Mouse (Mus musculus): ENCODE data around the gene Hbs1l.

Gene Hbs1l

GRCm38 (mm10) chr10:21359086-21359485 is 63.3 kb downstream of the Hbs1l start:
- DNase-seq (ENCODE audit: low spot score in 2 of 2): no peak

- DNase-seq (ENCODE audit: low spot score in 2 of 2): no peak
Measured at GRCm38 (mm10) chr10:21361871-21362270, 66.1 kb downstream of the Hbs1l start.

GRCm38 (mm10) chr10:21363297-21363696 is 67.5 kb downstream of the Hbs1l start:
- DNase-seq (ENCODE audit: low spot score in 2 of 2): no peak

- DNase-seq (ENCODE audit: low spot score in 2 of 2): no peak
Measured at GRCm38 (mm10) chr10:21364946-21365345, 69.2 kb downstream of the Hbs1l start.

- DNase-seq (ENCODE audit: low spot score in 2 of 2): no peak
Measured at GRCm38 (mm10) chr10:21365897-21366296, 70.1 kb downstream of the Hbs1l start.

DNA sequence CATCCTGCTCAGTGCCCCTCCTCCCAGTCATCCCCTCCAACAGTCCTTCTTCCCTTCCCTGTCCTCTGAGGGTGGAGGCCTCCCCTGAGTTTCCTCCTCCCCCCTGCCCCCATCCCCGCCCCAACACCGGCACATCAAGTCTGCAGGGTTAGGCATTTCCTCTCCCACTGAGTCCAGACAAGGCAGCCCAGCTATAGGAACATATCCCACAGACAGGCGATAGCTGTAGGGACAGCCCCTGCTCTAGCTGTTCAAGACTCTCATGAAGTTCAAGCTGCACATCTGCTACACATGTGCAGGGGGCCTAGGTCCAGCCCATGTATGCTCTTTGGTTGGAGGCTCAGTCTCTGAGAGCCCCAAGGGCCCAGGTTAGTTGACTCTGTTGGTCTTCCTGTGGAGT is 70.7 kb downstream of the Hbs1l start:
- DNase-seq (ENCODE audit: low spot score in 2 of 2): no peak

GRCm38 (mm10) chr10:21367481-21367880 is 71.7 kb downstream of the Hbs1l start:
- DNase-seq (ENCODE audit: low spot score in 2 of 2): no peak

DNA sequence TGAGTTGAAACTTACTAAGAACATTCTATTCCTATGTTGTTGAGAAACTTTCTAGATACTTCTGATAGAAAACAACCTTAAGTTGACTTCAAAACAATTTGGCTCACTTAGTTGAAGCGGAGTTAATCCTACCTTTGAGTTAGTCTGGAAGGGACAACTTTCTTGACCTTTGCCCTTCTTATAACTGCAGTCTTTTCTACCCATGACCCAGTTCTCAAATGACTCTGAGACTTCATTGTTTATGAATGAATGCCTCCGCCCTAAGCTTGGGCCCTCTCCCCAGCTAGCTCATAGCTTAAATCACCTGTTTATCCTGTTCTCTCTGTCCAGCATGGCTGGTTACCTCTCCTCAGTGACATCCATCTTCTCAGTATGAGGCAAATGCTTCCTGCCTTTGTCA is 73.8 kb downstream of the Hbs1l start:
- no peak for DNase-seq (ENCODE audit: low spot score in 2 of 2)

DNA sequence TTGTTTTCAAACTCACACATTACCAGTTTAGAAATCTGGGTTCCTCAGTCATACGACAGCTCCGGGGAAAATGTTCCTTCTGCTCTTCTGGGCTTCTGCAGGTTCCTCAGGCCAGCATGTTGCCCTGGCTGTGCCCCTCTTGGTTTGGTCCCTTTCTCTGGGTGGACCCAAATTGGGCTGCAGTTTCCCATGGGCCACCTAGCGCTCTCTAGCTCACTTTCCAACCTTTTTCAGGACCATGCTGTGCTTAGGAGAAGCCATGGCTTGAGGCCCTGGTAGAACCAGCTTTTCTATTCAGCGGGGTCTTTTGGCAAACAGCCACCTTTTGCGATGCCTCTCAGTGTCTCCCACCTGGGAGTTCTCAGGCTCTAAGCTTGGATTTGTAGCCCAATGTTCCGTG is 76.5 kb downstream of the Hbs1l start:
- DNase-seq (ENCODE audit: low spot score in 2 of 2): no peak

- DNase-seq (ENCODE audit: low spot score in 2 of 2): no peak
Measured at GRCm38 (mm10) chr10:21376682-21377473, 81.1 kb downstream of the Hbs1l start, which contains the start of gene Aldh8a1. Gene Aldh8a1, plus strand, starts transcription at chr10:21377291.

GRCm38 (mm10) chr10:21378196-21378944 is 82.6 kb downstream of the Hbs1l start:
- DNase-seq (ENCODE audit: low spot score in 2 of 2): no peak

DNA sequence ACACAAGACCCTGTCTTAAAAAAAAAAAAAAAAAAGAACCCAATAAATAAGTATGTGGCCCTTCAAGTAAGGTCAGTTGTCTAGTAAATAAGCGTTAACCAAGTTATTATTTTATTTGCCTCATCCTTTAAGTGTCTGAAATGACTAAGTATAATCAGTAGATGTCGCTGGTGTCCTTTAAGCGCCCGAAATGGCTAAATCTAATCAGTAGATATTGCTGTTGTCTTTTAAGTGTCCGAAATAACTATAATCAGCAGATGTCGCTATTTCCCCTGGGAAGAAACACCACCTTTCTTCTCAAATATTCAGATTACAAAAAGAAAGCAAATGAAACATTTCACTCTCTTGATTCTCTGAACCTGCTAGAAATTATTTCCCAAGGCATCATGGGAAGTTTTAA is 87.1 kb downstream of the Hbs1l start:
- DNase-seq (ENCODE audit: low spot score in 2 of 2): peak; percentile 4 to 33

DNA sequence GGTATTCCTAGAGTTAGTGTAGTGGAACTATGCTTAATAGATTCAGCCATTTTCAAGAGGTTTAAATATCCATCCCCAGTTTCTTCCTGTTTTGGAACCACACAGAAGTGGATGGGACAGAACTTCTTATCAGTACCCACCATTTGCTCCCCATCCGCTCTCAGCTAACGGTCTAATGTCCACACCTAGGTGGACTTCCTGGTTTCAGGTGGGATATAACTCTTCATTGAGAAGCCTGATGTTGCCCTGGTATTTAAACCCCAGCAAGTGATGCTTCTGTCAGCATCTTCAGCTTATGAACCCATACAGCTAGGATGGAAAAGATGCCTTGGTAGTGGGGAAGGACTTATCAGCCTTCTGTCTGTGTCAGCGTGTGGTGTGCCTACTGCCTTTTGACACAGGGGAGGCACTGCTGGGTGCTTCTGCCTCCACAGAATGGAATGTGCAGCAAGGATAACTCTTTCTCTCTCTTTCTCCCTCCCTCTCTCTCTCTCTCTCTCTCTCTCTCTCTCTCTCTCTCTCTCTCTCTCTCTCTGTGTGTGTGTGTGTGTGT is 89.4 kb downstream of the Hbs1l start:
- DNase-seq (ENCODE audit: low spot score in 2 of 2): no peak

DNA sequence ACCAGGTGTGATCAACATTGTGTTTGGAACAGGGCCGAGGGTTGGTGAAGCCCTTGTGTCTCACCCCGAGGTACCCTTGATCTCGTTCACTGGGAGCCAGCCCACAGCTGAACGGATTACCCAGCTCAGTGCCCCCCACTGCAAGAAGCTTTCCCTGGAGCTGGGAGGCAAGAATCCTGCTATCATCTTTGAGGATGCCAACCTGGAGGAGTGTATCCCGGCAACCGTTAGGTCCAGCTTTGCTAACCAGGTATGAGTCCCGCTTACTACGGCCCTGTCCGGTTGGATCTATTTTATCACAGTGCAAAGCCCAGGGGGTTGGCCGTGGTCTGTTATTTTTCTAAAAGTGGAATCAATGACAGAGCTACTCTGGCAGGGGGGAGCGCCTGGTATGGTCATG is 93.3 kb downstream of the Hbs1l start:
- no peak for DNase-seq (ENCODE audit: low spot score in 2 of 2)

DNA sequence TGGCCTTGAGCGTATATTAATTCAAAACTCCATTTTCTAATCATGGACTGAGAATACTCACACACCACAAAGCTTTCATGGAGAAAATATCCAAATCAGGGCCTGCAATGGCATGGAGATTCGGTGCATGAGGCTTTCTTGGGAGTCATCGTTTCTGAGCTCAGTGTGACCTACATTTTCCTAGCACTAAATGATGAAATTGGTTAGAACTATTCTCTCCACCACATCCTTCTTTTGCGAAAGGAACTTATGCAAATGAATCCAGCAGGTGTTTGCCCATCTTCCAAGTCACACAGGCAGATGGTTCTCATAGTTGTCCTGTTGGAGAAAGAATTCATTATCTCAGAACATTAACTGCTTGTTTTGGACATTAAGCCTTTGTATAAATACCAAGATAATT is 94.7 kb downstream of the Hbs1l start:
- DNase-seq (ENCODE audit: low spot score in 2 of 2): no peak

- no peak for DNase-seq (ENCODE audit: low spot score in 2 of 2)
Measured at GRCm38 (mm10) chr10:21391286-21391685, 95.5 kb downstream of the Hbs1l start.

DNA sequence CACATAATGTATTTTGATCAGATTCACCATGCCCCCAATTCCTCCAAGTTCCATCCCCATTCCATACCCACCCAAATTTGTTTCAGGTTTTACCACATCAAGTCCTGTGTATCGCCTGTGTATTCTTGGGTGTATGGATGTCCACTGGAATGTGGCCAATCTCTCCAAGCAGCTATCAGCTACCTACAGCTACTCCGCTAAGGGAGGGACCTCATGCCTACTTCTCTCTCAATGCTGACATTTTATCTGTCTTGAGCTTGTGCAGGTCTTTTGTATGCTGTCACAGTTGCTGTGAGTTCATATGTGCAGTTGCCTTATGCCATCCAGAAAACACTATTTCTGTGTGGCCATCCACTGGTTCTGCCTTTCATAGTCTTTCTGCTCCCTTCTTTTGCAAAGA is 97.6 kb downstream of the Hbs1l start:
- DNase-seq (ENCODE audit: low spot score in 2 of 2): no peak

DNA sequence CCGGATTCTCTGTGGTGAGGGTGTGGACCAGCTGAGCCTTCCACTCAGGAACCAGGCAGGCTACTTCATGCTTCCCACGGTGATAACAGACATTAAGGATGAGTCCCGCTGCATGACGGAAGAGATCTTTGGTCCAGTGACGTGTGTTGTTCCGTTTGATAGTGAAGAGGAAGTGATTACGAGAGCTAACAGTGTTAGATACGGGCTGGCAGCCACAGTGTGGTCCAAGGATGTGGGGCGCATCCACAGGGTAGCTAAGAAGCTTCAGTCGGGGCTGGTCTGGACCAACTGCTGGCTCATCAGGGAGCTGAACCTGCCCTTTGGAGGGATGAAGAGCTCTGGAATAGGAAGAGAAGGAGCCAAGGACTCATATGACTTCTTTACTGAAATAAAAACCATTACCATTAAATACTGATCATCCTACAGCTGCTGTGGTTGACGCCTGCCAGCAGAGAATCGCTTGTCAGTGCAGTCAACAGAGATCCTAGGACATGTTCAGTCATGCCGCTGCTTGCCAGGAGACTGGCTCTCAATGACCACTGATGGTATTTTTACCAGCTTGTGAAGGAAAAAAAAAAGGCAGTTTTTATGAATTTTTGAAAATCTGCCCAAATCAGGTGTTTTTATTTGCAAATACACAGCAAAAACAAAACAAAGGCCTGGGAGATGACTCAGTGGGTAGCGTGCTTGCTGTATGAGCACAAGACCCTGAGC is 99.8 kb downstream of the Hbs1l start:
- DNase-seq (ENCODE audit: low spot score in 2 of 2): no peak

DNA sequence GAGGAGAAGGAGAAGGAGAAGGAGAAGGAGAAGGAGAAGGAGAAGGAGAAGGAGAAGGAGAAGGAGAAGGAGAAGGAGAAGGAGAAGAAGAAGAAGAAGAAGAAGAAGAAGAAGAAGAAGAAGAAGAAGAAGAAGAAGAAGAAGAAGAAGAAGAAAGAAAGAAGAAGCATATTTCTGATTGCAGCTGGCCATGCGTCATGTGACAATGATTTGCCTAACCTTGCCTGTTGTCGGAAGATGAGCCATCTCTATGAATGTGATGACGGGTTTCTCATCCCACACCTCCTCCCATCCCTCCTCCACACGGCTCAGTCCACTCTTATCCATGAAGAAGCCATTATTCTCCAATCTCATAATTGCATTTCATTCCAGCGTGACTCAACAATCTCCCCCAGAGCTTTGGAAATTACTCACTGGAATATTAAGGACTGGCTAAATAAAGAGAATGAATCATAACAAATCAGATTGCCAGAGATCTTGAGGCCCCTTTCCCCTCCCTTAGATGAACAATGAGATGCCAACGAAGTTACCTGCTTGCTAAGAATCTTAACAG is 103.2 kb downstream of the Hbs1l start:
- DNase-seq (ENCODE audit: low spot score in 2 of 2): peak in 1 of 2 experiments; percentile 11

- DNase-seq (ENCODE audit: low spot score in 2 of 2): no peak
Measured at GRCm38 (mm10) chr10:21399622-21400021, 103.8 kb downstream of the Hbs1l start.

- DNase-seq (ENCODE audit: low spot score in 2 of 2): peak; percentile 16 to 19
Measured at GRCm38 (mm10) chr10:21400031-21400430, 104.3 kb downstream of the Hbs1l start.

DNA sequence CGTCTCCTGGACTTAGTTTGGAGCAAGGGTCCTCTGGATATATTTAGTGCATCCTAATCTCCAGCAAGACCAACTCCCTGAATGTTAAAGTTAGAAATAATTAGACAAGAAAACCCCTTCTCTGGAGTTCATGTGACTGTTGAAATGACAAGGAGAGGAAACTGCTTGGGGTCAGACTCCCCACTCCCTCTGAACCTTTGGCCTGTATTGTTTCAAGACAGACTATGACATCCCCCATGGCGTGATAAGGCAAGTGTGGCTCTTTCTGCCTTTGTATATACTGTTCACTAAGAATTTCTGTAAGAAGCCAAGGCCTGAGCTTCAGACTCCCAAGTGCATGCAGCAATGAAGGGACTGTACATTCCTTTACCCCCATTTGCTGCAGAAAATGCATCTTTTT is 104.7 kb downstream of the Hbs1l start:
- no peak for DNase-seq (ENCODE audit: low spot score in 2 of 2)
